Mouse (Mus musculus) forebrain, postnatal 0 days (tissue): ENCODE measurements around the gene Pecam1. TPM values are rescaled to one million over a fixed set of nuclear protein-coding genes. Genes with fewer than 3 reads are reported as not detected.
"Not testable (repeated sequence)": the region's sequence is repeated elsewhere in the genome, so short reads cannot be mapped to it uniquely, and the experiment has no call there.

ENCODE experiments used
- ATAC-seq: fragments of 200-750 bp; cut with Nextera tagmentation; 2 replicates; pipeline ENCODE4 v1.8.0; 2017; ENCODE audit warnings: mild to moderate bottlenecking, moderate library complexity
- DNase-seq: peaks from one replicate; pipeline ENCODE4 v3.0.0-alpha.2; 2015
- H3K27ac ChIP-seq: fragments of 300-500 bp; sonication (generic); 2 replicates; pipeline ENCODE4 v1.5.1; 2014; ENCODE audit warnings: low read depth, mild to moderate bottlenecking, antibody characterized with exemption, low read length, moderate library complexity, mixed read lengths
- H3K27me3 ChIP-seq: fragments of 300-500 bp; sonication (generic); 2 replicates; pipeline ENCODE4 v1.6.1; 2014; ENCODE audit warnings: mild to moderate bottlenecking, low read length, mixed read lengths; ENCODE audit not compliant: insufficient read depth
- H3K36me3 ChIP-seq: fragments of 300-500 bp; sonication (generic); 2 replicates; pipeline ENCODE4 v1.6.1; 2014; ENCODE audit warnings: mild to moderate bottlenecking, moderate library complexity; ENCODE audit not compliant: insufficient read depth
- H3K4me1 ChIP-seq: fragments of 300-500 bp; sonication (generic); 2 replicates; pipeline ENCODE4 v1.6.1; 2014; ENCODE audit warnings: antibody characterized with exemption; ENCODE audit not compliant: insufficient read depth
- H3K4me2 ChIP-seq: fragments of 300-500 bp; sonication (generic); 2 replicates; pipeline ENCODE4 v1.6.1; 2014; ENCODE audit warnings: low read depth, mild to moderate bottlenecking, moderate library complexity
- H3K4me3 ChIP-seq: fragments of 300-500 bp; sonication (generic); 2 replicates; pipeline ENCODE4 v1.5.1; 2014; ENCODE audit warnings: low read depth, low read length, mixed read lengths
- H3K9ac ChIP-seq: fragments of 300-500 bp; sonication (generic); 2 replicates; pipeline ENCODE4 v1.6.1; 2014; ENCODE audit warnings: mild to moderate bottlenecking
- H3K9me3 ChIP-seq: fragments of 300-500 bp; sonication (generic); 2 replicates; pipeline ENCODE4 v1.6.1; 2016; ENCODE audit warnings: low read length
- CTCF ChIP-seq: sonication (generic); IDR thresholded peaks from 2 replicates; pipeline ENCODE4 v1.5.1; 2016; ENCODE audit warnings: antibody characterized with exemption, control low read depth, low read depth
- WGBS: fragments of 180-500 bp; shearing (Covaris S2); extraction: QIAGEN DNeasy Blood & Tissue Kit; methylation state at CpG from one replicate; pipeline ENCODE4 v1.1.7; 2014; 5-methylcytosine and 5-hydroxymethylcytosine counted together
- polyA plus RNA-seq: library from polyadenylated mRNA; unstranded; fragments of >200 nt; fragmentation: Nextera tagmentation; extraction: Ambion mirVana; gene quantifications from 2 replicates; pipeline ENCODE4 v1.2.1, GENCODE M21; 2015
- total RNA-seq: library from RNA; depleted of rRNA; stranded (reverse); fragments of >200 nt; gene quantifications from 2 replicates; pipeline ENCODE4 v1.2.3, GENCODE M21; 2014

Gene Pecam1
- total and polyA plus RNA-seq, 2 experiments from 2014 or later = 10.6 to 22.4 TPM

DNA sequence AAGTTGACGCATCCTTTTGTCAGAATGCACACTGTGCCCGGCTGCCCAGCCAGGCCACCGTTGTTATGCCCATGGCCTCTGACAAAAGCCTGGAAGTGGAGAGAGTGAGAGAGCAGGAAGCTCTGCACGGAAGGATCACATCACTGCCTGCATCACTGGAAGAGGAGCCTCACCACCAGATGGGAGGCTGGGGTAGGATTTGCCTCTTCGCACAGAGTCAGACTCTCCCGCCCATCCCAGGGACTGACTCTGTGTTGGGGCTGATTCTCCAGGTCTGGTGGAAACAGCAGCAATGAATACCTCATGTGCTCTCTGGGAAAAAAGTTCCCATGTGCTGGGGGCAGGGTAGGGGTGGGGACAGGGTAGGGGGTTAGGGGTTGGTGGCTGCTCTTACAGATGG, 86.6 kb downstream of the Pecam1 start:
- Histone ChIP-seq H3K9ac (no peak overlapping the region), H3K4me3 (no peak overlapping the region), H3K9me3 (no peaks in the 10 kb centered on the region), H3K27me3 (no peaks in the 10 kb centered on the region), H3K4me1 (no peaks in the 10 kb centered on the region), H3K36me3 (no peaks in the 10 kb centered on the region), H3K27ac (no peak overlapping the region), H3K4me2 (no peak overlapping the region)
- ATAC-seq = no peak
- 59% methylated on average over 6 of the region's 6 CpGs for WGBS
- no peak for TF ChIP-seq CTCF
- no peak for DNase-seq

DNA sequence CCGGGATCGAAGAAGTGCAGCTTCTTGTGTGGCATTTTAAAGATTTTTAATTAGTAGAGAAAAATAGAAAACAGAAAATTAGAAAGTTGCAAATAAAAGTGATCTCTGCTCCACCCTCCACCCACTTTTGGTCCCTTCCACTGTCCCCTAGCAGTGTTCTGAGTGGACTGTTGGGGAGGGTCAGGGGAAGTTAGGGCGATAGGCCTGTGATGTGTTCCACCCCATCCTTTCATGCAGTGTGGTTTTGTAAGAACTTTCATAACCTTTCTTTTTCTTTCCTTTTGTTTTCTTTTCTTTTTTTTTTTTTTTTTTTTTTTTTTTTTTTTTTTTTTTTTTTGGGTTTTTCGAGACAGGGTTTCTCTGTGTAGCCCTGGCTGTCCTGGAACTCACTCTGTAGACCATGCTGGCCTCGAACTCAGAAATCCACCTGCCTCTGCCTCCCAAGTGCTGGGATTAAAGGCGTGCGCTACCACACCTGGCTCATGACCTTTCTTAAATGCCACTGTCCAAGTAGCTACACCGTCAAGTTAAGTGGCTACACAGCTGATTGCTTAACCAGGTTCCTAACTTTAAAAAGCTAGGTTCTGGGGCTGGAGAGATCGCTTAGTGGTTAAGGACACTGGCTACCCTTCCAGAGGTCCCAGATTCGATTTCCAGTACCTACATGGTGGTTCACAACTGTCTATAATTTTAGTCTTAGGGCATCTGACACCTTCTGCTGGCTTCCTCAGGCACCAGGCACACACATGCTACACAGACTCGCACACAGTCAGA, 87.6 kb downstream of the Pecam1 start:
- TF ChIP-seq CTCF = no peak
- no peak for DNase-seq
- 90% methylated on average over 10 of the region's 11 CpGs for WGBS

DNA sequence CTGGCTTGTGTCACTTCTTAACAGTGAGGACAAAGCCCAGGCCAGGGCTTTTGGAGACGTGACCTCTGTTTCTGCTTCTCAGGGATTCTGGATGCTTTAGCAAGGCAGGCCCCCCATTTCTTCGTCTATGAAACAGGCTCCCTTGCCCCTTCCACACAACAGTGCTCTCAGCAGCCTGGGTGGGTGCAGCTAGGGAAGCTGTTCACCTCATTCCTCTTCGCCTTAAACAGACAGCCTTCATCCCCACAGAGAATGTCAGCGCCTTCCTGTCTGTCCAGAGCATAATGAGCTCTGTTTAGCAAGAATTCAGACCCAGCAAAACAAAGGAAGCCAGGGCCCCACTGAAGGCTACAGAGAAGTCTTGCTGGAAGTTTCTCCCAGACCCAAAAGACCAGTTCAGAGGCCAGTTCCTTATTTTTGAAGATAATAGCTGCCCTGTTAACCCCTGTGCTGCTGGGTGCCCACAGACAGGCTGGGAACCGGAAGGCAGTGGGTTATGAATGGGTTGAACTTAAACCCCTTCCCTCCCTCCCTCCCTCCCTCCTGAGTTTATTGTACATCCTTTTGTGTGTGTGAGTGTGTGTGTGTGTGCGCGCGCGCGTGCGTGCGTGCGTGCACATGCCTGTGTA, 89.9 kb downstream of the Pecam1 start:
- no peaks in the 10 kb centered on the region for H3K27me3 ChIP-seq
- H3K4me1 ChIP-seq = peaks cover 5% of the 10 kb centered on the region; the same call in 1 of the 2 replicates
- no peak for TF ChIP-seq CTCF
- DNase-seq (no peak), ATAC-seq (peak; percentile 18; the same call in 1 of the 2 replicates)
- peak overlapping the region; percentile 21; the same call in 1 of the 2 replicates for H3K27ac ChIP-seq
- no peak overlapping the region for H3K4me3 ChIP-seq
- no peaks in the 10 kb centered on the region for H3K9me3 ChIP-seq
- H3K4me2 ChIP-seq = no peak overlapping the region
- no peak overlapping the region for H3K9ac ChIP-seq
- no peaks in the 10 kb centered on the region for H3K36me3 ChIP-seq
- 31% methylated on average over 13 of the region's 13 CpGs for WGBS

More for the DNA sequence above, 87.6 kb downstream of the Pecam1 start:
- H3K36me3 ChIP-seq = no peaks in the 10 kb centered on the region
- no peak overlapping the region for H3K4me3 ChIP-seq
- no peak overlapping the region for H3K9ac ChIP-seq
- ATAC-seq = no peak
- no peak overlapping the region for H3K4me2 ChIP-seq
- H3K9me3 ChIP-seq = no peaks in the 10 kb centered on the region
- no peaks in the 10 kb centered on the region for H3K27me3 ChIP-seq
- no peak overlapping the region for H3K27ac ChIP-seq
- peaks cover 4% of the 10 kb centered on the region; the same call in 1 of the 2 replicates for H3K4me1 ChIP-seq

- Histone ChIP-seq H3K9me3 (no peaks in the 10 kb centered on the region), H3K27ac (0 out of 2 replicates have a peak overlapping the region, but pooled peaks have one; percentile 29), H3K4me1 (peaks cover 5% of the 10 kb centered on the region; the same call in 1 of the 2 replicates), H3K36me3 (no peaks in the 10 kb centered on the region), H3K4me2 (no peak overlapping the region), H3K4me3 (no peak overlapping the region), H3K27me3 (no peaks in the 10 kb centered on the region), H3K9ac (no peak overlapping the region)
- no peak for DNase-seq
- 30% methylated on average over 15 of the region's 15 CpGs for WGBS
- no peak for TF ChIP-seq CTCF
- ATAC-seq = no peak
Observed at GRCm38 (mm10) chr11:106659598-106660295, 90.7 kb downstream of the Pecam1 start.

- H3K4me2 ChIP-seq = no peak overlapping the region
- ATAC-seq (peak; percentile 91), DNase-seq (peak; percentile 91)
- no peaks in the 10 kb centered on the region for H3K9me3 ChIP-seq
- no peaks in the 10 kb centered on the region for H3K36me3 ChIP-seq
- WGBS = 15% methylated on average over 14 of the region's 14 CpGs
- no peak overlapping the region; the same call in 1 of the 2 replicates for H3K9ac ChIP-seq
- no peak for TF ChIP-seq CTCF
- H3K27me3 ChIP-seq = no peaks in the 10 kb centered on the region
- no peak overlapping the region for H3K4me3 ChIP-seq
- H3K4me1 ChIP-seq = peaks cover 5% of the 10 kb centered on the region; the same call in 1 of the 2 replicates
- H3K27ac ChIP-seq = peak overlapping the region; percentile 74
Observed at GRCm38 (mm10) chr11:106658051-106658880, 92.2 kb downstream of the Pecam1 start.

GRCm38 (mm10) chr11:106656896-106657498, 93.4 kb downstream of the Pecam1 start:
- H3K36me3 ChIP-seq, DNase-seq, H3K4me2 ChIP-seq, H3K27ac ChIP-seq, H3K27me3 ChIP-seq, H3K4me3 ChIP-seq, H3K9ac ChIP-seq, H3K9me3 ChIP-seq, H3K4me1 ChIP-seq, ATAC-seq: not testable (repeated sequence)
- WGBS = 86% methylated on average over 5 of the region's 5 CpGs
